Comparison of ENCODE assay signal across 26 mouse cellular contexts in the genomic region with DNA sequence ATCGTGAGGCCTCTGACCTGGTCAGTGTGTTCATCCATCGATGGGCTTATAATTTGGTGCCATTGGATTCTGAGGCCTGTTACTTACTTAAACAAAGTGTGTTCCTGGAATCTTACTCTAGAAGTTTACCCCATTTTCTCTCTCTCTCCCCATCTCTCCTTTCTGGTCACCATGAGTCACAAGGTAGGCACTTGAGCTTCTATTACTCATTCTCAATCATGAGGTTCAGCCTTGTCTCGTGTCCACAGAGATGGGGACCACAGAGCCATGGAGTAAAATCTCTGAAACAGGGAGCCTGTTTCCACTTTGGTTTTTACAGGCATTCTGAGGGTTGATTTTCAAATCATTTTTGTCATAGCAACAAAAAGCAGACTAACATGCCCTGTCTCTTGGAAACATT.
DNase-seq lines count a peak whose midpoint lies in the region; ATAC-seq and TF ChIP-seq lines count a peak whose summit lies in the region.
"Had no signal": no experiment of that assay in that cellular context is flagged by ENCODE, and none has a peak within 500 bp of the region (broad histone marks: within the 10 kb centered on the region; RNA-seq: fewer than 3 reads in every experiment).

No protein-coding gene starts in this region.

- DNase-seq in 3T3-L1 (ENCODE audit: low read depth, low spot score), result peak; percentile 80
- DNase-seq in Muller cell, postnatal 12 days (ENCODE audit: inconsistent ontology term), result peak; percentile 66
- no peak for DNase-seq in spleen, postnatal 10 days (ENCODE audit: low spot score in 2 of 2)
- DNase-seq in adrenal gland, postnatal 10 days, result no peak
- DNase-seq in midbrain, embryonic 14.5 days, result no peak
- DNase-seq in heart, embryonic 10.5 days (ENCODE audit: low spot score), result no peak
- DNase-seq: adrenal gland, adult 8-10 months; adrenal gland, postnatal 25 days; cerebellum, adult 11 months; cerebellum, adult 18-20 months; cerebellum, adult 8-10 months; cerebellum, adult 9-11 months; cerebellum, postnatal 14 days; cerebellum, postnatal 36 days; embryo, embryonic 11 days had no signal

- no peaks in the 10 kb centered on the region for H3K36me3 ChIP-seq in midbrain, embryonic 14.5 days (ENCODE audit: control insufficient read depth, insufficient read depth, low read length)
- H3K36me3 ChIP-seq in heart, embryonic 10.5 days, result no peaks in the 10 kb centered on the region
- H3K36me3 ChIP-seq: embryonic facial prominence, embryonic 13.5 days; embryonic facial prominence, embryonic 15.5 days; forebrain, embryonic 12.5 days; G1E had no signal

- WGBS in midbrain, embryonic 14.5 days, result 90% methylated on average over 3 of the region's 3 CpGs
- 94% methylated on average over 3 of the region's 3 CpGs for WGBS in heart, embryonic 10.5 days

- TF ChIP-seq POLR2A in embryonic fibroblast, embryonic 13.5 days (IDR thresholded peaks at IDR 0.05; ENCODE audit: low read depth, low read length), result no peak

- no peaks in the 10 kb centered on the region for H3K9me3 ChIP-seq in midbrain, embryonic 14.5 days (ENCODE audit: control insufficient read depth, low read length)
- no peaks in the 10 kb centered on the region for H3K9me3 ChIP-seq in heart, embryonic 10.5 days
- H3K9me3 ChIP-seq: embryonic facial prominence, embryonic 13.5 days; embryonic facial prominence, embryonic 15.5 days; forebrain, embryonic 12.5 days; G1E had no signal

- no peak for TF ChIP-seq CTCF in embryonic fibroblast, embryonic 13.5 days (IDR thresholded peaks at IDR 0.05; ENCODE audit: borderline replicate concordance, insufficient read depth, low read length)

- H3K9ac ChIP-seq in midbrain, embryonic 14.5 days (replicated peaks; ENCODE audit: low read length), result no peak overlapping the region
- H3K9ac ChIP-seq: embryonic facial prominence, embryonic 13.5 days; embryonic facial prominence, embryonic 15.5 days; forebrain, embryonic 12.5 days had no signal

- peaks cover 16% of the 10 kb centered on the region for H3K4me1 ChIP-seq in embryonic fibroblast, embryonic 13.5 days (ENCODE audit: control insufficient read depth, insufficient read depth, low read length)
- H3K4me1 ChIP-seq in midbrain, embryonic 14.5 days (ENCODE audit: control insufficient read depth, insufficient read depth, low read length), result 0 out of 2 replicates have a peak, but pooled peaks cover 5% of the 10 kb centered on the region
- H3K4me1 ChIP-seq in heart, embryonic 10.5 days, result peaks cover 13% of the 10 kb centered on the region; the same call in 1 of the 2 replicates
- H3K4me1 ChIP-seq: embryonic facial prominence, embryonic 15.5 days; forebrain, embryonic 12.5 days had no signal

- no peak for ATAC-seq in midbrain, embryonic 14.5 days (ENCODE audit: low FRiP score, low TSS enrichment)
- ATAC-seq: activated CD4-positive, CD25-positive, alpha-beta regulatory T cell, adult 4 months; CD4-positive, CD25-positive, alpha-beta regulatory T cell, adult 4 months; forebrain, embryonic 14.5 days; forebrain, embryonic 16.5 days; Patski had no signal

- no peaks in the 10 kb centered on the region for H3K27me3 ChIP-seq in midbrain, embryonic 14.5 days (ENCODE audit: control insufficient read depth, insufficient read depth, low read length)
- no peaks in the 10 kb centered on the region for H3K27me3 ChIP-seq in heart, embryonic 10.5 days (ENCODE audit: insufficient read depth, poor library complexity, severe bottlenecking)
- H3K27me3 ChIP-seq: CH12.LX; embryonic facial prominence, embryonic 13.5 days; embryonic facial prominence, embryonic 15.5 days; forebrain, embryonic 12.5 days; Patski had no signal

- H3K4me3 ChIP-seq in embryonic fibroblast, embryonic 13.5 days (ENCODE audit: insufficient read depth, low read length), result no peak overlapping the region
- H3K4me3 ChIP-seq in midbrain, embryonic 14.5 days (replicated peaks; ENCODE audit: low read depth, low read length), result no peak overlapping the region
- no peak overlapping the region for H3K4me3 ChIP-seq in heart, embryonic 10.5 days
- H3K4me3 ChIP-seq: embryonic facial prominence, embryonic 13.5 days; embryonic facial prominence, embryonic 15.5 days; forebrain, embryonic 12.5 days had no signal

- no peak overlapping the region for H3K4me2 ChIP-seq in midbrain, embryonic 14.5 days (ENCODE audit: low read length)
- H3K4me2 ChIP-seq: embryonic facial prominence, embryonic 13.5 days; embryonic facial prominence, embryonic 15.5 days; forebrain, embryonic 12.5 days had no signal

- H3K27ac ChIP-seq in embryonic fibroblast, embryonic 13.5 days (ENCODE audit: insufficient read depth, low read length), result peak overlapping the region; percentile 39
- no peak overlapping the region for H3K27ac ChIP-seq in midbrain, embryonic 14.5 days (replicated peaks; ENCODE audit: low read depth, low read length)
- H3K27ac ChIP-seq in heart, embryonic 10.5 days, result no peak overlapping the region
- H3K27ac ChIP-seq: embryonic facial prominence, embryonic 13.5 days; embryonic facial prominence, embryonic 15.5 days; forebrain, embryonic 12.5 days had no signal

Comparison
In these comparisons a context has a peak if more than half of its experiments do, and no peak if none do; other contexts are left out.
1. DNase-seq: peak in 3T3-L1 (single experiment) and Muller cell, postnatal 12 days (single experiment); none in spleen, postnatal 10 days (0 of 2), adrenal gland, postnatal 10 days (single experiment), midbrain, embryonic 14.5 days (single experiment) and heart, embryonic 10.5 days (single experiment).